Mouse (Mus musculus) thymus, postnatal 0 days (tissue): ENCODE results near the gene Crls1. TPM values are rescaled to one million over a fixed set of nuclear protein-coding genes. Genes with fewer than 3 reads are reported as not detected.

Experiments used
- DNase-seq: peaks from one replicate; pipeline ENCODE4 v3.0.0-alpha.2; 2015; ENCODE audit warnings: low spot score
- polyA plus RNA-seq: library from polyadenylated mRNA; unstranded; fragments of >200 nt; fragmentation: Nextera tagmentation; extraction: Ambion mirVana; gene quantifications from 2 replicates; pipeline ENCODE4 v1.2.1, GENCODE M21; 2015

Crls1 gene
- polyA plus RNA-seq: 17.1 and 17.9 TPM in 2 replicates

DNA sequence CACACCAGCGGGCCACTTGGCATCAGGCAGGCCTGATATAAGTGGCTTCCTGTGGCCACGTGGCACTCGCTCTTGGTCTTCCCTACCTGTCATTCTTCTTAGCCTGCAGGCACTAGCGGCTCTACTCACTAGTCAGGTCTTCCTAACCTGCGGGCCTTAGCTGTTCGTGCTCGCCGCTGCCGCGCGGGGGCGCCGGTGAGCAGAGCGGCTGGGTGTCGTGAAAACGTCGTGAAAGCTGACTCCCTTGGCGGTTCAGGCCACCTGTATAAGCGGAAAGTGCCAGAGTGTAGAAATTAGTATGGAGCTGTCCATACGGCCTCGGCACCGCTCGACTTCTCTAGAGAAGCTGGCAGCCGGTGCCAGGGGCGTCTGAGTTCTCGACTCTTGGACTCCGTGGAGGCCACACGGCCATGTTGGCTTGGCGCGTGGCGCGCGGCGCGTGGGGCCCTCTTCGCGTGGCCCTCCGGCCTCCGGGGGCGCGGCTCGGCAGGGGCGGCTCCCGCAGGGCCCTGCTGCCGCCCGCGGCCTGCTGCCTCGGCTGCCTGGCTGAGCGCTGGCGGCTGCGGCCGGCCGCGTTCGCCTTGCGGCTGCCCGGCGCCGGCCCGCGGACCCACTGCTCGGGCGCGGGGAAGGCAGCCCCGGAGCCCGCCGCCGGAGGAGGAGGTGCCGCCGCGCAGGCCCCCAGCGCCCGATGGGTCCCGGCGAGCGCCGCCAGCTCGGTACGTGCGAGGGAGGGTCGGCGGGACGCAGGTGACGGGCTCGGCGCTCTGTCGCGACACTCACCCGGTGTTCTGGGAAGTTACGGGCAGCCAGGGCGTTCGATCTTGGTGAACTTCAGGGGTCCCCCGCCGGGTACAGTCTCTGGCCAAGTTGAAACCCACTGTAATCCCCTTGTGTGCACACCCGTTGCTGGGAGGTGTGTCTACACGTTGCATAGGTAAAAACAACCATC, at the start of gene Crls1:
TSS of gene Crls1 (plus strand) at position 260 of the 952 bp plus-strand sequence.
- peak; percentile 96 for DNase-seq

DNA sequence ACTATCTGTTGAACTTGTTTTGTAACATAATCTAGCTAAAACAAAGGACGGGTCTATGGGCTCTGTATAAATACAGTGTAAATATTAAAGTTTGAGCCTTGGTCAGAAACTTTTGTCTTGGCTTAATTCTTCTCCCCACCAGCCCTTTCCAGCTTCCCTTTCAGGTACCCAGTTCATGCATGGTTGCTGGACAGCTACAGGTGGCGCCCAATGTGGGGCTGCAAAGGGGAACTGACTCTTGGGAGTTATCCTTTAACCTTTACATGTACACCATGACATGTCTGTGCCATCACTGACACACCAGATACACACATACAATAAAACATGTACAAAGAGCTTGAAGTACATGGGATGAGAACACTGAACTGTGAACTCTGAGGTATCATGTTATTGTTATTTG, 43.5 kb upstream of the Crls1 start:
- DNase-seq: no peak

DNA sequence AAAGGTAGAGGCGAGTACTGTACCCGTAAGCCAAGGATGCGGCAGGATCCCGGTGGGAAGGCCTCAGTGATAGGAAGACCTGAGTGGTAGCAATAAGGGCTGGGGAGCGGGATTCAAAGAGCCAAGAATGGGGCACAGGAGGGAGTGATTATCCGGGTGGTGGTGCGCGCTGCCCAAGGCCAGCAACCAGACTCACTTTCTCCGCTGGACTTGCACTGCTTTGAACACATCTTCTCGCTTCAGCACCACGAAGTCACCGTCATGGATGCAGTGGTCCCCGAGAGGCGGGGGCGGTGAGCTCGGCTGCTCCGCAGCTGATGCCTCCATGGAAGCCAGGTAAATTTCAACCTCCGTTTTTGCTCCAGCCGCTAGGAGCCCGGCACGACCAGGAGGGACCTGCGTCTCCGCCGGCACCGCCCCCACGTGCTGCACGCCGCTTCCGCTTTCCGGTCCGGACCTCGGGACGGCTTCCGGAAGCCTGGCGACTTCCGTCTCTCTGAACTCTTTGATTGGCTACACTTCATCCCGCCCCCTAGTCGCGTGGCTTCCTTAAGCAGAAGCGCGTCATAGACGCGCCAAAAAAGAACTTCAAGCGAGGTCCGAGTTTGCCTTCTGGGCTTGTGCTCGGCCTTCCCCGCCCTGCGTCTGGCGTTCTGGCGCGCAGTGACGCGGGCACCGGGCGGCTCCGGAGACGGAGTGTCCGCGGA, 30.7 kb upstream of the Crls1 start, which contains the start of the genes Trmt6 and Mcm8:
TSS of gene Trmt6 (minus strand) at position 448 of the 707 bp plus-strand sequence.
TSS of gene Mcm8 (plus strand) at position 534 of the 707 bp plus-strand sequence.
- DNase-seq: peak; percentile 96

DNA sequence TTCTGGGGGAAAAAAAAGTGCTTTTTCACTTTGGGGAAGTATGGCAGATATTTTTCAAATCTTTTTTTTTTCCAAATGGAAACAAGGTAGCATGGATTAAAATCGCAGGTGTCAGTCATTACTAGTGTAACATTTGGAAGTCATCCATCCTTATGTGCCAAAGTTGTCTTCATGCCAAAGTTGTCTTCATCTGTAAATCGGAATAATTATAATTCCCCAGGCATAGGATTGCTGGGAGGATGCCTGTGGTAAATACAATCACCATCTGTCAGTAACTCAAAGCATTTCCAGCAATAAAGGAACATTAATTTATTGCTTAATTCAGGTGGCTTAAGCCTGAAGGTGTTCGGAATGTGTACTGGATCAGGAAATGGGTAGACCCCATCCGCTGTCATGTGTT, 5.4 kb upstream of the Crls1 start:
- no peak for DNase-seq

DNA sequence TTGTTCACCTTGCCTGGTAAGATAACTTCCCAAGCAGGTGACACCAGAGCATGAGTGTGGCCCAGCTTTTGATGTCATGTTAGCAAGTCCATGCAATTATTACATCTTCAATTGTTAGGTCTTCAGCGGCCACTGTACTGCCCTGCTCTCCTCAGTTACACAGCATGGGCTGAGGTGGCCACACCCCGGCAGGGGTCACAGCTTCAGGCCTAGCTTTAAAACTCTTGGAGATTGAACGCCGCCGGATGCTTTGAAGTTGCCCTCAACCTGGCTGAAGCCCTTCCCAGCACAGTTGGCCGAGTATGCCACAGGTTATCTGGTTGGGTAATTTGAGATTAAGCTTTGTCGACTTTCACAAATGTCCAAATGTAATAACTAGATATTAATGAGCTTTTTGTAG, 1.1 kb downstream of the Crls1 start:
- DNase-seq: no peak

DNA sequence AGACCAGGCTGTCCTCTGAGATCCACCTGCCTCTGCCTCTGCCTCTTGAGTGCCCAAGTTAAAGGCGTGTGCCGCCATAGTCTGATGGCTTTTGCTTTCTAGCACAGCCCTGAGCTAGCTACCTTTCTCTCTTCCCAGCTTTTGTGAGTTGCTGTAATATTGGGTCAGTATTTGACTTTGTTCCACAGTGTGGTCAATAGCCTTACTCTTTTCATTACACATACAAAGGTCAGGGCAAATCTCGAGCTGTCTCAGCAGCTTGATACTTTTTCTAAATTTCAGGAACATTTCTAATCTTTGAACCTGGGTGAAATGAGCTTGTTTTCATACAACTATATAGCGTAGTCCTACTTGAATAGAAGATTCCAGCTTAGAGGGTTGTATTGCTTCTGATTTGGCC, 1.9 kb downstream of the Crls1 start:
- DNase-seq: no peak

- no peak for DNase-seq
Measured at GRCm38 (mm10) chr2:132849141-132849540, 2.7 kb downstream of the Crls1 start.

- no peak for DNase-seq
Measured at GRCm38 (mm10) chr2:132853051-132853450, 6.6 kb downstream of the Crls1 start.

GRCm38 (mm10) chr2:132856333-132856732, 9.9 kb downstream of the Crls1 start:
- DNase-seq: no peak

GRCm38 (mm10) chr2:132860435-132860834, 14.0 kb downstream of the Crls1 start:
- DNase-seq: no peak

DNA sequence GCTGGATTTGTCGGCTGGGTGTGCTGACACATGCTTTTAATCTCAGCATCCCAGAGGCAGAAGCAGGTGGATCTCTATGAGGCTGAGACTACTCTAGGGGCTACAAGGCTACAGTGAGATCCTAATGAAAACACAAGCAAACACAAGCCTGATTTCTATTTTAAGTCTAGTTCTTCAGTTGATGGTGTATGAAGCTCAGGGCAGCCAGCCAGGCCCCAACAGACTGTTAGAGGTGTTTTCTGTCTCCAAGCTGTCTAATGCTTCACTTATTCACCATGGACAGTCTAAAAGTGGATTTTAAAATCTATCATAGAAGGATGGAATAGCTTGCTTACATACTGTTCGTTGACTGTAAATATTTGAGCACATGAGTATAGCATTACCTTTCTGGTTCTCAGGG, 15.0 kb downstream of the Crls1 start:
- no peak for DNase-seq

DNA sequence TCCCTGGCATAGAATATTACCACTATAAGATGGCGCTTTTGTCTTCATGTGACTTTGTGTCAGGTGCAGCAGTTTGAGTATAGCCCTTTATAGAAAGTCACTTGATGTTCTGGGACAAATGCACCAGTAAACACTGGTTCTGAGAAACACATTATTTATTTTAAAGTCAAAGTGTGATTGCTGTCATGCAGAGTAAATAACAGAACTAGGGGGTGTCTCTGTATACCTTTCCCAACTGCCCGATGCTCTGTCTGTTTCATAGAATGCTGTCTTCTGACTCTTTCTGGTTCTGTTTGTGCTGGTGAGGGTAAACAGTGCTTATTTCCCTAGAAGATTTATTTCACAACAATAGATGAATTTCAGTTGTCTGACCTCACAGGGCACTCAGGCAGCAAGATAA, 16.9 kb downstream of the Crls1 start:
- no peak for DNase-seq

GRCm38 (mm10) chr2:132867521-132867920, 21.1 kb downstream of the Crls1 start:
- DNase-seq: no peak

DNA sequence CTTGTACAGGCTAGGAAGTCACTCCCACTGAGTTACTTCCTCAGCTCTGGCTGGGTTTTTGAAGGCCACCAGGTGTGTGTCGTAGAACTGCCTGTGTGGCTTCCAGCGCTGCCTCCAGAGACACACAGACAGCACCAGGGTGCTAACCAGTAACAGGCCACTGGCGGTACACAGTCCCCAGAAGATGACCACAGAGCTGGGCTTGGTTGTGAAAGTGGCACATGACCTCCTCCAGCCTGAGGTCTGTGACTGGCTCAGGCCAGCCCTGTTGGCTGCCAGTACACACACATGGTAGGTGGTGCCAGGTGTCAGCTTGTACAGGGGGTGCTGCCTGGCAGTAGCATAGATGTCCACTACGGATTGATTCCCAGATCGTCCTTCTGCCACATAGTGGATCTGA, 23.2 kb downstream of the Crls1 start:
- no peak for DNase-seq

- DNase-seq: no peak
Measured at GRCm38 (mm10) chr2:132870286-132870685, 23.8 kb downstream of the Crls1 start.

- DNase-seq: no peak
Measured at GRCm38 (mm10) chr2:132871663-132872062, 25.2 kb downstream of the Crls1 start.

DNA sequence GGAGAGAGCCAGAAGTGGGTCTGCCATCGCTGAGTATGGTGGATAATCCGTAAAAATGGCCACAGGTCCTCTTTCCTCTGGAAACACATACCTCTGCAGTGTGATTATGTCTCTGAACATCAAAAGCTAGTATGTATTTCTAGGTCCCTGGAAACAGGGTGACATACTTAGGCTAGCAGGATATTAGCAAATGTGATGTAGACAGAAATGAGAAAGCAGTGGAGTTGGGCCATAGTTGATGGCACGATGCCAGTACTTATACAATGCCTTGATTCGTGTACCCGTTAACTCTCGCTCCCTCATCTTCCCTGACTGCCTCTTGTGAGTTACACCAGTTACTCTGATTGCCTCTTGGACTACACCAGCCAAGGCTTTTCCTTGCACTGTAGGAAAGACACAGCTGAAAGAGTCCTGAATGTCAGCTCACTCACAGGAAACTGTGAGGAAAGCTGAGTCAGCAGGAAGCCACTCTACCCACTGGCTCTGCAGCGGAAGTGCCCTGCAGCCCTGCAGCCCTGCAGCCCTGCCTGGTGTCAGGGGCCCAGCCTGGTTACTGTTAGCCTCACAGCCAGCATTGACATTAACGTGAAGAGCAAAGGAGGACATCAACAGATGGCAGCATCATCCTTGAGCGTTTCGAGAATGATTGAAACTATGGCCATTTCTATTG, 27.3 kb downstream of the Crls1 start:
- peak; percentile 24 for DNase-seq

GRCm38 (mm10) chr2:132876991-132877390, 30.5 kb downstream of the Crls1 start:
- DNase-seq: no peak

GRCm38 (mm10) chr2:132879261-132880044, 33.0 kb downstream of the Crls1 start:
- peak; percentile 5 for DNase-seq

DNA sequence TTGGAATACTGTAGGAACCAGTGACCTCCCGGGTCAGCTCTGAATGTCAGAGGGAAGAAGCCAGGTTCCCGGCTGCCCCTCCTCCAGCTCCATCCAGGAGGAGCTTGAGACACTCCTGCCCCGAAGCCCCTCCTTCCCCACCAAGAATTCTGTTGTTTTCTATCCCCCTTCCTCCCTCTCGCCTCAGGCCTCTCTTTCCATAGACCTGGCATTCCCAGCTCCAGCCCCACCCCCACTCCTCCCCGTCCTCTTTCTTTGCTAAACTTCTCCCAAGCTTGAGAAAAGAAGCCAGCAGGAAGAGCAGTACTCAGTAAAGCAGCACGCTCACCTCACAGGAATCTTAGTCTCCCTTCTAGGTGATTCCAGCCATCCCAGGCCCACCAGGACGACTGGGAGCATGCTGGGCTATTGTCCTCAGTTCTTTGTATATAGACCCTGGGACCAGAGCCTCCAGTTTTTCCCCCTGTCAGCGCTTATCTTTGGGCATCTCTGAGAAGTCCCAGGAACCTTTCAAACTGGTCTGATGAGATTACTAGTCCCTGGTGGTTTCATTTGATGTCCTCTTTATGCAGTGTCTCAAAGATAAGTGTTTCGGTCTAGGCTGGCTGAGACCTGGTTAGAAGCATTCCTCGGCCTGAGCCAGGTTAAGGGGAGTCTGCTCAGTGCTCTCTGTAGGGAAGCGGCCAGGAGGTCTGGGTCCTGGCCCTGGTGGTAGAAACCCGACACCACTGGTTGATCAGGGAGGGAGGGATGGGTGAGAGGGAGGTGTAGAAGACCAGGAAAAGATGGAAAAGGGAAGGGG, 34.6 kb downstream of the Crls1 start, which contains the start of gene Lrrn4:
TSS of gene Lrrn4 (minus strand) at position 48 of the 802 bp plus-strand sequence.
- no peak for DNase-seq
